Mouse (Mus musculus): ENCODE measurements around the gene Gm5724. TPM values are rescaled to one million over a fixed set of nuclear protein-coding genes. Genes with fewer than 3 reads are reported as not detected.
A peak's percentile ranks its signal among the peaks of the same experiment; 100 is the strongest.

The Gm5724 gene
- polyA plus RNA-seq (2014; fragmentation: Nextera tagmentation; extraction: Ambion mirVana): not detected in 2 replicates

DNA sequence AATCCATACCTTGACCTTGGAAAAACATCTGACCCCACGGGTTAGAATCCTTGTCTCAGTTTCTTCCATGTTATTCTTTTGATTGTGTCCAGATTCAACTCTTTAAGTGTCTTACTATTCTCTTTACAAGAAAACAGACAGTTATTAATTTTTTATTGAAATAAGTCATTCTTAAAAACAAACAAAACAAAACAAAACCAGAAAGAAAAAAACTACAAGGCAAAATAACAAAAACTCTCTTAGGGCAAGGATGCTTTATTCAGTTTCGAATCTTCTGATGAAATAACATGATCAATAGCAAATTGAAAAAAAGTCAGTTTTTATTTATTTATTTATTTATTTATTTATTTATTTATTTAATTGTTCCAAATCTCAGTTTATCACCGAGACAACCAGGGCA lies at the start of gene Gm5724:
Gm5724 (minus strand) TSS at position 101 of the 400 bp plus-strand sequence.
- DNase-seq (ENCODE audit: low spot score): no peak

DNA sequence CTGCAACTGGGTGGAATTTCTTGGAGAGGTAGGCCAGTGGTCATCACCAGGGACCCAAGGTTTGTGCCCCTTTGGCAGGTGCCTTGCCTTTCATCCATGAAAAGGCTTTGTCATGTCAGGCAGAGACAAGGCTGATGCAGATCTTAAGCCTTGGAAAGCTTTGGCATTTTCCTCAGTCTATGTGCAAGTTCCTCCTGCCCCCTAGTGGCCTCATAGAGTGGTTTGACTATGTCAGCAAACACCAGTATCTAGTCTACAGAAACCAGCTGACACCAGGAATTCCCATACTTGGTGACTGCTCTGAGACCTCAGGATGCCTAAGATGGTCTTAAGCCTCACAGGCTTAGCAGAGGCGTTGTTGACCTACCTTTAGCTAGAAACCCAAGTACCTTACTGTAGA lies 24.2 kb upstream of the Gm5724 start:
- Histone ChIP-seq H3K36me3 (ENCODE audit: control insufficient read depth, insufficient read depth, low read length) (no peaks in the 10 kb centered on the region), H3K9ac (ENCODE audit: low read length) (no peak overlapping the region), H3K4me3 (ENCODE audit: low read depth, low read length) (no peak overlapping the region), H3K4me2 (ENCODE audit: low read length) (no peak overlapping the region), H3K27ac (ENCODE audit: low read depth, low read length) (no peak overlapping the region), H3K4me1 (ENCODE audit: control insufficient read depth, insufficient read depth, low read length) (no peaks in the 10 kb centered on the region), H3K27me3 (replicated peaks; ENCODE audit: control insufficient read depth, insufficient read depth, low read length) (no peaks in the 10 kb centered on the region), H3K9me3 (replicated peaks; ENCODE audit: control insufficient read depth, low read length) (no peaks in the 10 kb centered on the region)
- 20% methylated on average over 1 of the region's 1 CpGs for WGBS
- peak; percentile 83 for ATAC-seq
- DNase-seq (ENCODE audit: low spot score): peak; percentile 79

More for the DNA sequence above, at the start of gene Gm5724:
- Histone ChIP-seq H3K4me2 (ENCODE audit: low read length) (no peak within 1 kb of the TSS), H3K4me3 (ENCODE audit: low read depth, low read length) (no peak within 1 kb of the TSS), H3K9me3 (replicated peaks; ENCODE audit: control insufficient read depth, low read length) (no peaks in the 10 kb centered on the region), H3K9ac (ENCODE audit: low read length) (no peak within 1 kb of the TSS), H3K4me1 (ENCODE audit: control insufficient read depth, insufficient read depth, low read length) (no peaks in the 10 kb centered on the region), H3K27ac (ENCODE audit: low read depth, low read length) (no peak within 1 kb of the TSS), H3K27me3 (replicated peaks; ENCODE audit: control insufficient read depth, insufficient read depth, low read length) (no peaks in the 10 kb centered on the region), H3K36me3 (ENCODE audit: control insufficient read depth, insufficient read depth, low read length) (no peaks in the 10 kb centered on the region)
- no peak for ATAC-seq
- 85% methylated on average over 3 of the region's 3 CpGs for WGBS

DNA sequence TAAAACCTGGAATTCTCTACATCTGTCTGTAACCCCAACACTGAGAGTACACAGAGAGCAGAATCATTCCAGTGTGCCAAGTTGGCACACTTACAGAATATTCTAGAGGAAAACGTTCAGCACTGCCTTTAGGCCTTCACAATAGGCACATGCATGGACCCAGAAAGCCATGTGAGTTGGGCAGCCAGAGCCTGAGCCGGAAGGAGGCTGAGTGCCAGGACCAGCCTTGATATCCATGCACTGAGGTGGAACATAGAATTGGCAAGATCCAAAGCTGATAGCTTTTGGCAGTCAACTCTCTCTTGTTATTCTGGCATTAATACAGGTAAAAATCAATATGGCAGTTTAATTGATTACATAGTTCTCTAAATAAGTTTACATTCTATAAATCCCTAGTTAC lies 866 bp upstream of the Gm5724 start:
- DNase-seq (ENCODE audit: low spot score) (no peak), ATAC-seq (no peak)
- Histone ChIP-seq H3K27me3 (replicated peaks; ENCODE audit: control insufficient read depth, insufficient read depth, low read length) (no peaks in the 10 kb centered on the region), H3K9me3 (replicated peaks; ENCODE audit: control insufficient read depth, low read length) (no peaks in the 10 kb centered on the region), H3K4me1 (ENCODE audit: control insufficient read depth, insufficient read depth, low read length) (no peaks in the 10 kb centered on the region), H3K4me2 (ENCODE audit: low read length) (no peak overlapping the region), H3K36me3 (ENCODE audit: control insufficient read depth, insufficient read depth, low read length) (no peaks in the 10 kb centered on the region), H3K4me3 (ENCODE audit: low read depth, low read length) (no peak overlapping the region), H3K27ac (ENCODE audit: low read depth, low read length) (no peak overlapping the region), H3K9ac (ENCODE audit: low read length) (no peak overlapping the region)
- 66% methylated on average over 2 of the region's 2 CpGs for WGBS

DNA sequence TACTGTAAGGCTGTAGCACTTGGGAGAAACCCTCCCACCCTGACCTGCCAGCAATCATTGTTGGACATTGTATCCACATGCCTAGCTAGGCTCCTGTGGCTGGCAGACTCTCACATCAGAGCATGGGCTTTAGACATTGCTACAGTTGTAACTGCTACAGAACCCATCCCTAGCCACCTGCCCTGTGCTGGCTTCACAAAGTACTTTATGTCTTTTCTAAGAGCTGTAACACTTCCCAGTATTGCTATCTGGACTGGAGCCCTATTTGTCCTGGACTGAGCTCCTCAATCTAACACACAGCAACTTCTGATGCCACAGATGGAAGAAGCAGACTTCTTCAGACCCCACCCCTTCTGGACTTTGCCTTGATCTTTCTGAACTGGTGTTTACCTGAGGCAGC lies 82.4 kb downstream of the Gm5724 start:
- no peak for DNase-seq (ENCODE audit: low spot score)

DNA sequence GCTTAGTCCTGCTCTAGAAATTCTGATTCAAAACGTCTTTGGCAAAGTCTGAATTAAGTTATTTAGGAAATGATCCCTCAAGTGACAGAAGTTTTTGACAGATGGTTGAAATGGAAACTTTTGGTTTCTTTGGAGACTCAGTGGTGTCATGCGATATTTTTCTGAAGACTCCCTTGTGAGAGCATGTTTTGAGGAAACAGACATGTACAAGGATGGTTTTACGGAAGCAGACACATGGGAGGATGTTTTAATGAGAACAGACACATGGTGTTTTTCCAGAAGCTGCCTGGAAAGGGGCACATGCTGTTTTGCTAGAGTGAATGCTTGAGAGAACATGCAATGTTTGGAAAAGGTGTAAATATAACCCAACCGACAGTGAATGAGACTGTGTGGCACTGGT lies 86.6 kb downstream of the Gm5724 start:
- Histone ChIP-seq H3K36me3 (ENCODE audit: control insufficient read depth, insufficient read depth, low read length) (no peaks in the 10 kb centered on the region), H3K4me3 (ENCODE audit: low read depth, low read length) (no peak overlapping the region), H3K27ac (ENCODE audit: low read depth, low read length) (no peak overlapping the region), H3K9me3 (replicated peaks; ENCODE audit: control insufficient read depth, low read length) (no peaks in the 10 kb centered on the region), H3K9ac (ENCODE audit: low read length) (no peak overlapping the region), H3K27me3 (replicated peaks; ENCODE audit: control insufficient read depth, insufficient read depth, low read length) (no peaks in the 10 kb centered on the region), H3K4me2 (ENCODE audit: low read length) (no peak overlapping the region), H3K4me1 (ENCODE audit: control insufficient read depth, insufficient read depth, low read length) (no peaks in the 10 kb centered on the region)
- WGBS: 82% methylated on average over 4 of the region's 4 CpGs
- DNase-seq (ENCODE audit: low spot score) (peak; percentile 1), ATAC-seq (no peak)

More for the DNA sequence above, 82.4 kb downstream of the Gm5724 start:
- no peak overlapping the region for H3K4me2 ChIP-seq (ENCODE audit: low read length)
- H3K27ac ChIP-seq (ENCODE audit: low read depth, low read length): no peak overlapping the region
- H3K9ac ChIP-seq (ENCODE audit: low read length): no peak overlapping the region
- no peaks in the 10 kb centered on the region for H3K9me3 ChIP-seq (replicated peaks; ENCODE audit: control insufficient read depth, low read length)
- ATAC-seq: no peak
- no peaks in the 10 kb centered on the region for H3K27me3 ChIP-seq (replicated peaks; ENCODE audit: control insufficient read depth, insufficient read depth, low read length)
- H3K4me1 ChIP-seq (ENCODE audit: control insufficient read depth, insufficient read depth, low read length): no peaks in the 10 kb centered on the region
- no peak overlapping the region for H3K4me3 ChIP-seq (ENCODE audit: low read depth, low read length)
- H3K36me3 ChIP-seq (ENCODE audit: control insufficient read depth, insufficient read depth, low read length): no peaks in the 10 kb centered on the region

Other genes starting within 250 kb of the Gm5724 start
- gene Slco1c1, start 249.4 kb downstream of the Gm5724 start, polyA plus RNA-seq (2014; fragmentation: Nextera tagmentation; extraction: Ambion mirVana): 13.5 and 19.3 TPM in 2 replicates
- gene Slco1b2, start 144.3 kb downstream of the Gm5724 start, polyA plus RNA-seq (2014; fragmentation: Nextera tagmentation; extraction: Ambion mirVana): not detected in 2 replicates
- gene Slco1a4, start 82.4 kb upstream of the Gm5724 start, polyA plus RNA-seq (2014; fragmentation: Nextera tagmentation; extraction: Ambion mirVana): 3.4 and 3.5 TPM in 2 replicates
- not detected in 2 replicates for gene Slco1a1, start 173.2 kb upstream of the Gm5724 start, polyA plus RNA-seq (2014; fragmentation: Nextera tagmentation; extraction: Ambion mirVana)
- gene Gm6614, start 237.6 kb upstream of the Gm5724 start, polyA plus RNA-seq (2014; fragmentation: Nextera tagmentation; extraction: Ambion mirVana): not detected in 2 replicates